Mouse (Mus musculus) spleen, postnatal 4 days (tissue): Measurements from ENCODE around the gene Orm3.

ENCODE experiments used
- DNase-seq, 2 experiments: peaks; one replicate each; pipeline ENCODE4 v3.0.0; 2022; ENCODE audit warnings: low spot score in 2 of 2

Orm3 gene

DNA sequence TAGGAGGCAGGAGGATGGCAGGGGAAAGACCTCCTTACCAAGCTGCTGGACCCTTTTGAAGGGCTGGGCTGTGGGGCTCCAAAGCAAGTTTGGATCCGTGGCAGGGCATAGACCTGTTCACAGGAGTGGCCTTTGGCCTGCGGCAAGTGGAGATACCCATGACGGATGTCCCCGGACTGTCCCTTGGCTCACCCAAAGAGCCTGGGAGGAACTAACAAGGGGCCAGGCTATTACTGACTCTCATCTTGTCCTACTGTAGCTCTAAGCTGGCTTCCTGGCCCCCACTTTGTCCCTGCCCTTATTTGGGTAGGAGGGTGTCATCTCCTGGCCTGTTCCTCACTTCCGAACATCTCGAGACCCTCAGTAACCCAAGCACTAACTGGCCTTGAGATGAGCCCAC, 46.6 kb downstream of the Orm3 start:
- DNase-seq, result no peak

DNA sequence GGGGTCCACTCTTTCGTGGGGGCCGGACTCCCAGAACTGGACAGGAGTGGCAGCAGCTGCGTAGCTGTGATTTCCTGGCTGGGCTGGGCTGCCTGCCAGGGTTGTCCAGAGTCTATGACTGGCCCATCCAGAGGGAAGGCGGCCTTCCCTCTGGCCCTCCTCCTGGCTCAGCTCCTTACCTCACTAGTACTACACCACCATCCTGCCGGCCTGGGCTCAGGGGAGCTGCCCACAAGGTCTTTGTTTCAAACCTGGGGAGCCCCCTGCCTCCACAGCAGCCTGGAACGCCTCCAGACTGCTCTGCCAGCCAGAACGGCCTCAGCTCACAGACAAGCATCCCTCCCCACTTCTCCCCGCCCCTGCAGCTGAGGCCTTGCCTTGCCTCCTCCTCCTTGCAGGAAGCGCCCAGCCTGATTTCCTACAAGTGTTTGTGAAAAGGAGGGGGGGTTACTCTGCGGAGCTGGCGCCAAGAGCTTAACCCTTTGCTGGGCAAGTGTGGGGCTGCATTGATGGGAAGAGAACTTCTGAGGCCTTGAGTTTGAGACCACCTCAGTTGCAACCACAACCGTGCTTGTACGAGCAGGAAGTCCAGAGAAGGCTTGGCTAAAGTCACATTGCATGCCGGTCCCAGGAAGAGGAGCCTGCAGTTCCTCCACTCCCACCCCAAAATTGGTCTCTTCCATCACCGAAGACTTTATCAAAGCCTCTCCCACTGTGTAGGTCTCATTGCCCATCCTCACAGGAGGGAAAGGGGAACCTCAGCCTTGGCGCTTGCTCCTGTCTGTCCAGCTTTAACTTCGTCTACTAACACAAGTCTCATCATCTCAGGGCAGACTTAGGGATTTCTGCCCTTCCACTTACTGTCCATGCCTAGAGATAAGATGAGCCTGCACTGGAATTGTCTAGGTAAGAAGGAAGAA, 47.3 kb downstream of the Orm3 start, which contains the start of gene Akna:
Gene Akna (minus strand): TSS at position 315 of the 920 bp plus-strand sequence.
- peak; percentile 75 to 86 for DNase-seq

DNA sequence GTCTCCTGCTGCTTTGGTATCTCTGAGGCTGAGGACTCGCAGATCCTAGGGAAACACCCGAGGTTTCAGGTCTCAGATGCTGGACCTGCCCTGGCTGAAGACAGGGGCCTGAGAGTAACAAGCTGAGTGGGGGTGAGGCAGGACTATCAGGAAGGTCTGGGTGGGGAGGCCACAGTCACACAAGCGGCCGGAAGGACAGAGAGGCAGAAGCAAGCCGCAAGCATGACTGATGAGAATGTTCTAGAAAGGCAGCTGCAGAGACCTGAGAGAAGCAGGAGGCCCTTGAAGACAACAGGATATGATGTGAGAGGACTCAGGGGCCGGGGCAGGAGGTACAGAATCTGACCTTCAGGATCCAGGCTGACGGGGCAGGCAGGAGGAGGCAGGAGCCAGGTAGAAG, 48.2 kb downstream of the Orm3 start:
- DNase-seq, result peak; percentile 62 to 79

DNA sequence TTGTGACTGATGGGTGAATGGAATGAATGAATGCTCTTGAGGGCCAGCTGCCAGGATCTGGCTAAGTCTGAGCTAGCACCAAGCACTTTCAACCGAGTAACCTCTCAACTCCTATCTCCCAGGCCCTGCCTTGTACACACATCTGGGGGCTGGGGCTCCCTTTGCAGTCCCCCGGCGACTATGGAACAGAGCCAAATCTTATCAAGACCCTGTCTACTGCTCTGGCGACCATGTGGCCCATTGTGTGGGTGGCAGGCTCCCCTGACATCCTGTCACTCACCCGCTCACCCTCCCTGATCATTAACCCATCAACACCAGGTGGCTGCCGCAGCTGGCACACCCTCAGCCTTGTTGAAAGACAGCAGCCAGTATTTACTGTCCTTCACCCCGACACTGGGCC, 49.1 kb downstream of the Orm3 start:
- peak; percentile 67 to 79 for DNase-seq

DNA sequence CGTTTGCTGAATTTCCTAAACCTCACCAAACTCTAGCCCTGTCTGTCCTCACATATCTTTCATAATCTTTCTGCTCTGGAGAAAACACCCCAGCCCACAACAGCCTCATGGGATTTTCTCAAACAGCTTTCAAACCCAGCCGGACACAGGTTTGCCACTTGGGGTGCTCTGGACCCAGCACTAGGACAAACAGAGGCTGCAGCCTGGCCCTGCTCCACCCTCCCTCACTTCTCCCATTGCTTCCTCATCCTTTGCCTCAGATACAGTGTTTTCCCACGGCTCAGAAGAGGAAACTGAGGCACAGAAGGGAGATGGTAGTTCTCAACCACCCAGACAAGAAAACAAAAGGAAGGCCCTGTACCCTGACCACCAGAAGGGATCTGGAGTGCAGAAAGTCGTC, 49.7 kb downstream of the Orm3 start:
- DNase-seq, result no peak

DNA sequence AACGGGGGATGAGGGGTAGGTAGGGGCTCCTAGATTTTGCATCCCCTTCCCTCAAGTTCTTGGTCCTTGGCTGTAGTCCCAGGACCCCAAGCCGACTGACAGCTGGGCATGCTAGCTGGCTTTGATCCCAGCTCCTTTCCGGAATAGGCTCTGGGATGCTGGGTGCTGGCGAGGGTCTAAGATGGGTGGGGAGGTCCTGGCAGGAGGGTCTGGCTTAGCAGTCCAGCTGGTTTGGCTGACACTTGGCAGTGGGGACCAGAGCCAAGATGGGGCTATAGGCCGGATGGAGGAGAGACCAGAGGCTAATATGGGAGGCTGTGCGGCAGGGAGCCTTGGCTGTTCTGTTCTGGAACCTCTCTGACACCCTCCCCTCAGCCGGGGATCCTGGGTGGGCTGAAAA, 52.3 kb downstream of the Orm3 start:
- no peak for DNase-seq

DNA sequence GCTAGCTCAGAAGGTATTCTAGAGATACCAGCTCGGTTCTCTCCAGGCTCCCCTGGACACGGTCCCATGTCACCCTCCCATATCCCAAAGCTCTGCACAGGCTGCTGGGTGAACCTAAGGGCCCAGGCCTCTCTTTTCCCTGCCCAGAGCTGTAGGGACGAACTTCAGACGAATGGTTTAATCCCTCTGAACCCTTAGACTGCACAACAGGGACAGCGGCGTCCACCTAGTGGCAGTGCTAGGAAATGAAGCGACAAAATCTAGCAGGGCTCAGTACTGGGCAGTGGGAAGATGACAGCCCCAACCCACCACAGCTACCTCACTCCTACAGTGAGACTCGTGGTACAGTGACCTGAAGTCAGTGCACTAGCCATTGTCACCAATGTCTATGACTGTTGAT, 52.7 kb downstream of the Orm3 start:
- DNase-seq, result peak; percentile 70 to 86
